Mouse (Mus musculus) limb, embryonic 12.5 days (tissue): Measurements from ENCODE around the gene Sgms2. TPM values are rescaled to one million over a fixed set of nuclear protein-coding genes. Genes with fewer than 3 reads are reported as not detected.

Experiments
- ATAC-seq: fragments of 200-750 bp; cut with Nextera tagmentation; 2 replicates; pipeline ENCODE4 v1.8.0; 2017; ENCODE audit warnings: low read depth, moderate TSS enrichment; ENCODE audit not compliant: insufficient number of reproducible peaks, insufficient read depth, low FRiP score, low TSS enrichment
- H3K27ac ChIP-seq: fragments of 300-500 bp; sonication (generic); 2 replicates; pipeline ENCODE4 v1.5.1; 2016; ENCODE audit warnings: mild to moderate bottlenecking, moderate library complexity
- H3K27me3 ChIP-seq: fragments of 300-500 bp; sonication (generic); 2 replicates; pipeline ENCODE4 v1.6.1; 2016; ENCODE audit warnings: mild to moderate bottlenecking, moderate library complexity
- H3K36me3 ChIP-seq: fragments of 300-500 bp; sonication (generic); 2 replicates; pipeline ENCODE4 v1.6.1; 2016; ENCODE audit warnings: mild to moderate bottlenecking, moderate library complexity
- H3K4me1 ChIP-seq: fragments of 300-500 bp; sonication (generic); replicated peaks from 2 replicates; pipeline ENCODE4 v1.6.1; 2016
- H3K4me2 ChIP-seq: fragments of 300-500 bp; sonication (generic); 2 replicates; pipeline ENCODE4 v1.6.1; 2016; ENCODE audit warnings: mild to moderate bottlenecking, moderate library complexity
- H3K4me3 ChIP-seq: fragments of 300-500 bp; sonication (generic); replicated peaks from 2 replicates; pipeline ENCODE4 v1.5.1; 2016; ENCODE audit warnings: mild to moderate bottlenecking
- H3K9ac ChIP-seq: fragments of 300-500 bp; sonication (generic); replicated peaks from 2 replicates; pipeline ENCODE4 v1.6.1; 2016; ENCODE audit warnings: mild to moderate bottlenecking, moderate library complexity
- H3K9me3 ChIP-seq: fragments of 300-500 bp; sonication (generic); 2 replicates; pipeline ENCODE4 v1.6.1; 2016; ENCODE audit warnings: mild to moderate bottlenecking, moderate library complexity
- WGBS: fragments of 180-500 bp; shearing (Covaris S2); methylation state at CpG from one replicate; pipeline ENCODE4 v1.1.7; 2016; 5-methylcytosine and 5-hydroxymethylcytosine counted together
- polyA plus RNA-seq: library from polyadenylated mRNA; unstranded; fragments of >200 nt; fragmentation: Nextera tagmentation; extraction: Ambion mirVana; gene quantifications from 2 replicates; pipeline ENCODE4 v1.2.1, GENCODE M21; 2016

Sgms2 gene
- polyA plus RNA-seq, 1 experiment from 2014 or later: 4.3 TPM

GRCm38 (mm10) chr3:131336629-131337028, 154.6 kb downstream of the Sgms2 start:
- Histone ChIP-seq H3K27ac (no peak overlapping the region), H3K4me2 (no peak overlapping the region), H3K9ac (no peak overlapping the region), H3K4me1 (peaks cover 30% of the 10 kb centered on the region), H3K4me3 (no peak overlapping the region), H3K36me3 (no peaks in the 10 kb centered on the region), H3K9me3 (no peaks in the 10 kb centered on the region), H3K27me3 (no peaks in the 10 kb centered on the region)
- 56% methylated on average over 8 of the region's 8 CpGs for WGBS
- no peak for ATAC-seq

GRCm38 (mm10) chr3:131335117-131335547, 156.1 kb downstream of the Sgms2 start:
- no peak for ATAC-seq
- H3K27ac ChIP-seq: peak overlapping the region; percentile 35; the same call in 1 of the 2 replicates

GRCm38 (mm10) chr3:131327189-131327588, 164.0 kb downstream of the Sgms2 start:
- no peak overlapping the region for H3K9ac ChIP-seq
- no peak for ATAC-seq
- no peak overlapping the region for H3K4me3 ChIP-seq
- H3K36me3 ChIP-seq: no peaks in the 10 kb centered on the region
- H3K4me1 ChIP-seq: peaks cover 21% of the 10 kb centered on the region; the same call in 1 of the 2 replicates
- H3K4me2 ChIP-seq: no peak overlapping the region
- WGBS: 83% methylated on average over 7 of the region's 7 CpGs
- H3K27me3 ChIP-seq: no peaks in the 10 kb centered on the region
- no peaks in the 10 kb centered on the region; the same call in 1 of the 2 replicates for H3K9me3 ChIP-seq
- H3K27ac ChIP-seq: no peak overlapping the region

More at GRCm38 (mm10) chr3:131335117-131335547, 156.1 kb downstream of the Sgms2 start:
- H3K4me3 ChIP-seq: no peak overlapping the region
- H3K4me1 ChIP-seq: peaks cover 36% of the 10 kb centered on the region
- no peaks in the 10 kb centered on the region for H3K27me3 ChIP-seq
- H3K9me3 ChIP-seq: no peaks in the 10 kb centered on the region
- H3K36me3 ChIP-seq: no peaks in the 10 kb centered on the region
- no peak overlapping the region for H3K9ac ChIP-seq
- H3K4me2 ChIP-seq: peak overlapping the region; percentile 56
- 43% methylated on average over 8 of the region's 8 CpGs for WGBS

- Histone ChIP-seq H3K4me2 (no peak overlapping the region), H3K27ac (no peak overlapping the region), H3K9me3 (no peaks in the 10 kb centered on the region; the same call in 1 of the 2 replicates), H3K27me3 (no peaks in the 10 kb centered on the region), H3K9ac (no peak overlapping the region), H3K4me3 (no peak overlapping the region), H3K36me3 (no peaks in the 10 kb centered on the region), H3K4me1 (peaks cover 26% of the 10 kb centered on the region; the same call in 1 of the 2 replicates)
- WGBS: 78% methylated on average over 4 of the region's 4 CpGs
- no peak for ATAC-seq
These were observed 164.6 kb downstream of the Sgms2 start for GRCm38 (mm10) chr3:131326637-131327036.

GRCm38 (mm10) chr3:131322081-131322815, 169.0 kb downstream of the Sgms2 start:
- Histone ChIP-seq H3K36me3 (no peaks in the 10 kb centered on the region), H3K27ac (no peak overlapping the region), H3K27me3 (0 out of 2 replicates have a peak, but pooled peaks cover 3% of the 10 kb centered on the region), H3K9me3 (no peaks in the 10 kb centered on the region), H3K9ac (no peak overlapping the region), H3K4me2 (no peak overlapping the region), H3K4me3 (no peak overlapping the region), H3K4me1 (peaks cover 30% of the 10 kb centered on the region)
- no peak for ATAC-seq
- WGBS: 41% methylated on average over 14 of the region's 14 CpGs

- no peaks in the 10 kb centered on the region for H3K36me3 ChIP-seq
- no peak overlapping the region for H3K9ac ChIP-seq
- 4% methylated on average over 3 of the region's 3 CpGs for WGBS
- no peak overlapping the region for H3K27ac ChIP-seq
- no peak overlapping the region for H3K4me2 ChIP-seq
- no peaks in the 10 kb centered on the region for H3K9me3 ChIP-seq
- no peak for ATAC-seq
- peaks cover 32% of the 10 kb centered on the region for H3K4me1 ChIP-seq
- H3K27me3 ChIP-seq: peaks cover 6% of the 10 kb centered on the region; the same call in 1 of the 2 replicates
- H3K4me3 ChIP-seq: no peak overlapping the region
These were observed 171.0 kb downstream of the Sgms2 start for GRCm38 (mm10) chr3:131320184-131320583.

- Histone ChIP-seq H3K4me1 (peaks cover 32% of the 10 kb centered on the region), H3K36me3 (no peaks in the 10 kb centered on the region)
These were observed 173.0 kb downstream of the Sgms2 start for GRCm38 (mm10) chr3:131318211-131318610.

GRCm38 (mm10) chr3:131317126-131317525, 174.1 kb downstream of the Sgms2 start:
- Histone ChIP-seq H3K9me3 (no peaks in the 10 kb centered on the region), H3K27me3 (peaks cover 6% of the 10 kb centered on the region; the same call in 1 of the 2 replicates), H3K4me3 (no peak overlapping the region), H3K4me2 (no peak overlapping the region), H3K36me3 (no peaks in the 10 kb centered on the region), H3K4me1 (peaks cover 25% of the 10 kb centered on the region), H3K27ac (no peak overlapping the region), H3K9ac (no peak overlapping the region)
- WGBS: 57% methylated on average over 1 of the region's 1 CpGs
- ATAC-seq: no peak

More at GRCm38 (mm10) chr3:131318211-131318610, 173.0 kb downstream of the Sgms2 start:
- ATAC-seq: no peak
- H3K9me3 ChIP-seq: no peaks in the 10 kb centered on the region
- no peak overlapping the region for H3K4me3 ChIP-seq
- WGBS: 68% methylated on average over 2 of the region's 2 CpGs
- H3K4me2 ChIP-seq: no peak overlapping the region
- peaks cover 6% of the 10 kb centered on the region; the same call in 1 of the 2 replicates for H3K27me3 ChIP-seq
- H3K27ac ChIP-seq: no peak overlapping the region
- no peak overlapping the region for H3K9ac ChIP-seq

GRCm38 (mm10) chr3:131315957-131316510, 175.2 kb downstream of the Sgms2 start:
- 34% methylated on average over 4 of the region's 4 CpGs for WGBS
- no peak for ATAC-seq
- peak overlapping the region; percentile 8; the same call in 1 of the 2 replicates for H3K4me3 ChIP-seq
- no peaks in the 10 kb centered on the region for H3K9me3 ChIP-seq
- H3K27me3 ChIP-seq: peaks cover 6% of the 10 kb centered on the region; the same call in 1 of the 2 replicates
- peak overlapping the region; percentile 36 for H3K4me2 ChIP-seq
- no peaks in the 10 kb centered on the region for H3K36me3 ChIP-seq
- H3K9ac ChIP-seq: no peak overlapping the region
- H3K27ac ChIP-seq: peak overlapping the region; percentile 20; the same call in 1 of the 2 replicates
- H3K4me1 ChIP-seq: peaks cover 19% of the 10 kb centered on the region

- H3K27me3 ChIP-seq: peaks cover 4% of the 10 kb centered on the region; the same call in 1 of the 2 replicates
- no peak for ATAC-seq
- peaks cover 11% of the 10 kb centered on the region for H3K4me1 ChIP-seq
- no peak overlapping the region for H3K27ac ChIP-seq
- H3K4me3 ChIP-seq: no peak overlapping the region
- no peak overlapping the region for H3K4me2 ChIP-seq
- no peak overlapping the region for H3K9ac ChIP-seq
- WGBS: 83% methylated on average over 9 of the region's 9 CpGs
- H3K9me3 ChIP-seq: peaks cover 14% of the 10 kb centered on the region
- H3K36me3 ChIP-seq: no peaks in the 10 kb centered on the region
These were observed 178.9 kb downstream of the Sgms2 start for GRCm38 (mm10) chr3:131312340-131312739.

GRCm38 (mm10) chr3:131310572-131310971, 180.6 kb downstream of the Sgms2 start:
- WGBS: 88% methylated on average over 4 of the region's 4 CpGs
- Histone ChIP-seq H3K27ac (no peak overlapping the region), H3K36me3 (no peaks in the 10 kb centered on the region), H3K4me1 (peaks cover 3% of the 10 kb centered on the region; the same call in 1 of the 2 replicates), H3K27me3 (no peaks in the 10 kb centered on the region), H3K4me3 (no peak overlapping the region), H3K9ac (no peak overlapping the region), H3K4me2 (no peak overlapping the region), H3K9me3 (peaks cover 14% of the 10 kb centered on the region)
- ATAC-seq: no peak
